Mouse (Mus musculus): ENCODE data around the gene Ctdspl.

- TF ChIP-seq CTCF (IDR thresholded peaks at IDR 0.05; ENCODE audit: borderline replicate concordance, insufficient read depth, low read length) (peak; percentile 47; the same call in 1 of the 2 replicates), POLR2A (IDR thresholded peaks at IDR 0.05; ENCODE audit: low read depth, low read length) (no peak)
Measured at GRCm38 (mm10) chr9:118915290-118915689, 11.0 kb upstream of the Ctdspl start.
